Mouse (Mus musculus) hindlimb bud, embryonic 11.5 days (tissue): ENCODE results near the gene Kcnd1.

Experiments
- DNase-seq: peaks from one replicate; pipeline ENCODE4 v3.0.0-alpha.2; 2012; ENCODE audit warnings: low read depth, low spot score; ENCODE audit errors: extremely low spot score

Gene Kcnd1

GRCm38 (mm10) chrX:7854578-7854977 is 32.5 kb downstream of the Kcnd1 start:
- DNase-seq: no peak

- DNase-seq: no peak
These were observed 37.2 kb downstream of the Kcnd1 start for GRCm38 (mm10) chrX:7859191-7859753.

- no peak for DNase-seq
These were observed 41.1 kb downstream of the Kcnd1 start for GRCm38 (mm10) chrX:7863181-7863580.

- DNase-seq: no peak
These were observed 42.5 kb downstream of the Kcnd1 start for GRCm38 (mm10) chrX:7864551-7864950.

GRCm38 (mm10) chrX:7865343-7865742 is 43.3 kb downstream of the Kcnd1 start:
- no peak for DNase-seq

GRCm38 (mm10) chrX:7865786-7866185 is 43.7 kb downstream of the Kcnd1 start:
- DNase-seq: no peak

- DNase-seq: no peak
These were observed 45.1 kb downstream of the Kcnd1 start for GRCm38 (mm10) chrX:7867141-7867540.

- no peak for DNase-seq
These were observed 46.4 kb downstream of the Kcnd1 start for GRCm38 (mm10) chrX:7868506-7868905.

- DNase-seq: no peak
These were observed 47.7 kb downstream of the Kcnd1 start for GRCm38 (mm10) chrX:7869826-7870225.

GRCm38 (mm10) chrX:7878007-7878419 is 55.9 kb downstream of the Kcnd1 start, which contains the start of gene Pim2:
TSS of gene Pim2 (plus strand) at chrX:7878262.
- DNase-seq: no peak

GRCm38 (mm10) chrX:7878495-7878894 is 56.4 kb downstream of the Kcnd1 start:
- no peak for DNase-seq

- no peak for DNase-seq
These were observed 57.7 kb downstream of the Kcnd1 start for GRCm38 (mm10) chrX:7879819-7880218.

GRCm38 (mm10) chrX:7883841-7884567 is 61.9 kb downstream of the Kcnd1 start, which contains the start of gene Slc35a2:
TSS of gene Slc35a2 (plus strand) at chrX:7884028.
- peak; percentile 63 for DNase-seq
